Mouse (Mus musculus): ENCODE data around the gene Hspa13. TPM values are rescaled to one million over a fixed set of nuclear protein-coding genes. Genes with fewer than 3 reads are reported as not detected.

The Hspa13 gene
- total RNA-seq (2015) (41.2 and 45.2 TPM in 2 replicates), total RNA-seq (2017) (45.8 and 52.6 TPM in 2 replicates)

- ATAC-seq (replicated peaks; ENCODE audit: poor library complexity): peak; percentile 92
Measured at GRCm38 (mm10) chr16:75766388-75767249, at the start of gene Hspa13. Gene Hspa13 (minus strand): TSS chr16:75767104.

GRCm38 (mm10) chr16:75779271-75779670 lies 12.4 kb upstream of the Hspa13 start:
- ATAC-seq (replicated peaks; ENCODE audit: poor library complexity): peak; percentile 94

- no peak for ATAC-seq (replicated peaks; ENCODE audit: poor library complexity)
Measured at GRCm38 (mm10) chr16:75773222-75773621, 6.3 kb upstream of the Hspa13 start.

GRCm38 (mm10) chr16:75767250-75768002 lies 522 bp upstream of the Hspa13 start:
- ATAC-seq (replicated peaks; ENCODE audit: poor library complexity): peak; percentile 38

- no peak for ATAC-seq (replicated peaks; ENCODE audit: poor library complexity)
Measured at GRCm38 (mm10) chr16:75752876-75753275, 14.0 kb downstream of the Hspa13 start.

GRCm38 (mm10) chr16:75750103-75750502 lies 16.8 kb downstream of the Hspa13 start:
- no peak for ATAC-seq (replicated peaks; ENCODE audit: poor library complexity)

- ATAC-seq (replicated peaks; ENCODE audit: poor library complexity): no peak
Measured at GRCm38 (mm10) chr16:75748926-75749325, 18.0 kb downstream of the Hspa13 start.

GRCm38 (mm10) chr16:75744014-75744413 lies 22.9 kb downstream of the Hspa13 start:
- ATAC-seq (replicated peaks; ENCODE audit: poor library complexity): no peak

GRCm38 (mm10) chr16:75717405-75718173 lies 49.3 kb downstream of the Hspa13 start:
- peak; percentile 88 for ATAC-seq (replicated peaks; ENCODE audit: poor library complexity)

GRCm38 (mm10) chr16:75696176-75696575 lies 70.7 kb downstream of the Hspa13 start:
- peak; percentile 97 for ATAC-seq (replicated peaks; ENCODE audit: poor library complexity)

Other genes starting within 250 kb of the Hspa13 start
- gene Lipi, start 181.0 kb downstream of the Hspa13 start, total RNA-seq (2015): not detected in 2 replicates
- gene Lipi, start 181.0 kb downstream of the Hspa13 start, total RNA-seq (2017): not detected in 2 replicates
- 0.17 TPM in 1 of 2 replicates, not detected in the other for gene Rbm11, start 174.3 kb downstream of the Hspa13 start, total RNA-seq (2015)
- 0.07 and 0.29 TPM in 2 replicates for gene Rbm11, start 174.3 kb downstream of the Hspa13 start, total RNA-seq (2017)